Mouse (Mus musculus) testis, adult 2 months (tissue): ENCODE results near the gene Lmf2.

Experiments
- CTCF ChIP-seq: fragments of 200-500 bp; IDR thresholded peaks from 2 replicates; pipeline ENCODE4 v1.5.1; 2012; ENCODE audit warnings: low read depth, mild to moderate bottlenecking, inconsistent platforms, low read length, moderate library complexity; ENCODE audit not compliant: control insufficient read depth, insufficient read depth, insufficient replicate concordance
- POLR2A ChIP-seq: fragments of 200-500 bp; IDR thresholded peaks from 2 replicates; pipeline ENCODE4 v1.6.1; 2012; ENCODE audit warnings: low read depth, mild to moderate bottlenecking, inconsistent platforms, low read length, moderate library complexity; ENCODE audit not compliant: control insufficient read depth

DNA sequence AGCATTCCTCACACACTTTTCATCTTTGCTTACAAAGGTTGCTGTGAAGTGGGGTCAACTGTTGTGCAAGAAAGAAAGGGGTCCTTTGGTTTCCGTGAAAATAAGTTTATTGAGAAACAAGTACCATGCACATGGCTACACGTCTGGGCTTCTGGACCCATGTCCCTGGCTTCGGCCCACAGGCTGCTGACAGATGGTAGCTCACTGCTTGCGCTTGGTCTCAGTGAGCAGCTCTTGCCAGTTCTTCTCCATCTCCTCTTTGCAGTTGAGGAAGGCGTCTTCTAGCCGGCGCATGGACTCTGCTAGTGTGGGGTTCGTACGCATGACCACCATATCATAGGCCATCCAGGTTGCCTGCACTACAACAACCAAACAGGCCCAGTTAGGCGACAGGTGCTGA, 34.6 kb upstream of the Lmf2 start:
- TF ChIP-seq CTCF: no peak
- TF ChIP-seq POLR2A: no peak
